Mouse (Mus musculus) ES-E14 (cell line): Measurements from ENCODE around the gene Rcsd1. TPM values are rescaled to one million over a fixed set of nuclear protein-coding genes. Genes with fewer than 3 reads are reported as not detected.

Experiments used
- DNase-seq: peaks from one replicate; pipeline ENCODE4 v3.0.0-alpha.2; 2013; ENCODE audit warnings: low read depth, low spot score
- H3K27ac ChIP-seq: 2 replicates; pipeline ENCODE4 v1.5.1; 2012; ENCODE audit warnings: low read depth, mild to moderate bottlenecking, low read length, moderate library complexity, mixed read lengths; ENCODE audit not compliant: poor library complexity, insufficient read depth, severe bottlenecking
- H3K36me3 ChIP-seq: 2 replicates; pipeline ENCODE4 v1.6.1; 2012; ENCODE audit warnings: mild to moderate bottlenecking, low read length, moderate library complexity, mixed read lengths; ENCODE audit not compliant: control insufficient read depth, poor library complexity, insufficient read depth, severe bottlenecking
- H3K4me1 ChIP-seq, 2 experiments: fragments of 150-350 bp in 1 of 2; sonication (generic) in 1 of 2; 2 replicates each; pipeline ENCODE4 v1.6.1; 2012; ENCODE audit warnings: low read length in 2 of 2, mild to moderate bottlenecking in 1 of 2, mixed read lengths in 1 of 2; ENCODE audit not compliant: control insufficient read depth in 2 of 2, insufficient read depth in 2 of 2, poor library complexity in 1 of 2
- H3K4me3 ChIP-seq, 2 experiments: fragments of 150-350 bp in 1 of 2; sonication (generic) in 1 of 2; 2 replicates each; pipeline ENCODE4 v1.5.1; 2012; ENCODE audit warnings: low read length in 2 of 2, low read depth in 1 of 2, mild to moderate bottlenecking in 1 of 2, mixed read lengths in 1 of 2; ENCODE audit not compliant: insufficient read depth in 1 of 2, poor library complexity in 1 of 2, severe bottlenecking in 1 of 2
- H3K9ac ChIP-seq: 2 replicates; pipeline ENCODE4 v1.6.1; 2012; ENCODE audit warnings: low read depth, mild to moderate bottlenecking, low read length, mixed read lengths; ENCODE audit not compliant: poor library complexity, insufficient read depth, severe bottlenecking
- H3K9me3 ChIP-seq: fragments of 150-350 bp; sonication (generic); 2 replicates; pipeline ENCODE4 v1.6.1; 2012; ENCODE audit warnings: low read depth, mild to moderate bottlenecking, low read length; ENCODE audit not compliant: control insufficient read depth, insufficient read depth
- CHD2 ChIP-seq: IDR thresholded peaks from 2 replicates; pipeline ENCODE4 v1.6.1; 2014; ENCODE audit warnings: mild to moderate bottlenecking, low read depth, low read length, inconsistent platforms
- HCFC1 ChIP-seq: IDR thresholded peaks from 2 replicates; pipeline ENCODE4 v1.6.1; 2012; ENCODE audit warnings: low read length, inconsistent platforms, borderline replicate concordance; ENCODE audit not compliant: insufficient read depth
- MAFK ChIP-seq: IDR thresholded peaks from 2 replicates; pipeline ENCODE4 v1.6.1; 2014; ENCODE audit warnings: mild to moderate bottlenecking, low read depth, low read length, inconsistent platforms; ENCODE audit not compliant: insufficient read depth
- ZC3H11A ChIP-seq: IDR thresholded peaks from 2 replicates; pipeline ENCODE4 v1.6.1; 2012; ENCODE audit warnings: low read depth, mild to moderate bottlenecking, inconsistent platforms, low read length, borderline replicate concordance
- ZNF384 ChIP-seq: IDR thresholded peaks from 2 replicates; pipeline ENCODE4 v1.6.1; 2012; ENCODE audit warnings: low read depth, low read length, inconsistent platforms
- in situ Hi-C, 2 experiments: fragments of 600-800 bp; cut with MboI; formaldehyde crosslinking; loops; one replicate each; pipeline ENCODE4 v1.15.1; 2025; ENCODE audit warnings: low sequenced_read_pairs in 2 of 2, inconsistent platforms in 1 of 2; ENCODE audit not compliant: unreplicated experiment in 2 of 2
- total RNA-seq: library from RNA; depleted of rRNA; stranded (reverse); fragments of 300-350 nt; gene quantifications from 2 replicates; pipeline ENCODE4 v1.2.3, GENCODE M21; 2012

The Rcsd1 gene
- total RNA-seq, 1 experiment: 5.4 TPM

GRCm38 (mm10) chr1:165614793-165615192 lies 94.8 kb downstream of the Rcsd1 start:
- TF ChIP-seq ZC3H11A (no peak), ZNF384 (no peak), MAFK (no peak), HCFC1 (no peak), CHD2 (no peak)
- no peak for DNase-seq

GRCm38 (mm10) chr1:165613926-165614325 lies 95.6 kb downstream of the Rcsd1 start:
- Histone ChIP-seq H3K36me3 (peaks cover 3% of the 10 kb centered on the region; the same call in 1 of the 2 replicates), H3K4me1 (peaks cover 20 to 34% of the 10 kb centered on the region in 2 experiments), H3K9me3 (no peaks in the 10 kb centered on the region), H3K4me3 (no peak overlapping the region), H3K27ac (no peak overlapping the region), H3K9ac (no peak overlapping the region)
- in situ Hi-C loops: no loop called here
- no peak for DNase-seq
- no peak for TF ChIP-seq HCFC1
- no peak for TF ChIP-seq ZNF384
- TF ChIP-seq ZC3H11A: no peak
- TF ChIP-seq CHD2: no peak

More at GRCm38 (mm10) chr1:165614793-165615192, 94.8 kb downstream of the Rcsd1 start:
- in situ Hi-C loops: no loop called here
- peaks cover 14 to 34% of the 10 kb centered on the region in 2 experiments for H3K4me1 ChIP-seq
- H3K4me3 ChIP-seq: no peak overlapping the region
- H3K36me3 ChIP-seq: peaks cover 3% of the 10 kb centered on the region; the same call in 1 of the 2 replicates
- no peak overlapping the region for H3K27ac ChIP-seq
- no peaks in the 10 kb centered on the region for H3K9me3 ChIP-seq
- H3K9ac ChIP-seq: no peak overlapping the region

- Histone ChIP-seq H3K36me3 (peaks cover 5% of the 10 kb centered on the region; the same call in 1 of the 2 replicates), H3K27ac (no peak overlapping the region), H3K9ac (no peak overlapping the region), H3K4me1 (peaks cover 18 to 26% of the 10 kb centered on the region in 2 experiments), H3K9me3 (no peaks in the 10 kb centered on the region), H3K4me3 (no peak overlapping the region)
- in situ Hi-C loops: no loop called here
- DNase-seq: no peak
- TF ChIP-seq MAFK (no peak), HCFC1 (no peak), CHD2 (no peak), ZC3H11A (no peak), ZNF384 (no peak)
Observed at GRCm38 (mm10) chr1:165612714-165613113, 96.8 kb downstream of the Rcsd1 start.

GRCm38 (mm10) chr1:165610321-165610999 lies 99.1 kb downstream of the Rcsd1 start:
- DNase-seq: no peak
- in situ Hi-C loops: no loop called here
- TF ChIP-seq CHD2: no peak
- TF ChIP-seq HCFC1: no peak
- TF ChIP-seq ZNF384: no peak
- TF ChIP-seq MAFK: no peak
- no peak for TF ChIP-seq ZC3H11A
- no peak overlapping the region for H3K4me3 ChIP-seq
- H3K27ac ChIP-seq: no peak overlapping the region
- peaks cover 18% of the 10 kb centered on the region in 2 experiments for H3K4me1 ChIP-seq
- H3K9me3 ChIP-seq: no peaks in the 10 kb centered on the region
- H3K36me3 ChIP-seq: peaks cover 7% of the 10 kb centered on the region; the same call in 1 of the 2 replicates
- H3K9ac ChIP-seq: no peak overlapping the region
